Mouse (Mus musculus) heart, postnatal 0 days (tissue): ENCODE results near the gene Rbak.

ENCODE experiments used
- CTCF ChIP-seq: IDR thresholded peaks from 2 replicates; pipeline ENCODE4 v1.5.1; 2016; ENCODE audit warnings: antibody characterized with exemption, control low read depth, low read depth
- EP300 ChIP-seq: IDR thresholded peaks from 2 replicates; pipeline ENCODE4 v1.6.1; 2016; ENCODE audit warnings: antibody characterized with exemption, low read depth

GRCm38 (mm10) chr5:143175970-143176369 is 4.6 kb downstream of the Rbak start:
- TF ChIP-seq EP300 = no peak
- TF ChIP-seq CTCF = no peak
